Mouse (Mus musculus) liver, embryonic 16.5 days (tissue): Measurements from ENCODE around the gene Wdr25. TPM values are rescaled to one million over a fixed set of nuclear protein-coding genes. Genes with fewer than 3 reads are reported as not detected.

Source experiments
- ATAC-seq: fragments of 200-750 bp; cut with Nextera tagmentation; 2 replicates; pipeline ENCODE4 v1.8.0; 2017; ENCODE audit warnings: low read depth, mild to moderate bottlenecking, moderate number of reproducible peaks, moderate library complexity
- H3K27ac ChIP-seq: fragments of 300-500 bp; sonication (generic); 2 replicates; pipeline ENCODE4 v1.5.1; 2014; ENCODE audit warnings: mild to moderate bottlenecking, low read length
- H3K27me3 ChIP-seq: fragments of 300-500 bp; sonication (generic); 2 replicates; pipeline ENCODE4 v1.6.1; 2014; ENCODE audit warnings: low read depth, low read length, mixed read lengths; ENCODE audit not compliant: control insufficient read depth, insufficient read depth
- H3K36me3 ChIP-seq: fragments of 300-500 bp; sonication (generic); 2 replicates; pipeline ENCODE4 v1.6.1; 2014; ENCODE audit warnings: mild to moderate bottlenecking; ENCODE audit not compliant: control insufficient read depth, insufficient read depth
- H3K4me1 ChIP-seq: fragments of 300-500 bp; sonication (generic); 2 replicates; pipeline ENCODE4 v1.6.1; 2014; ENCODE audit warnings: low read depth, low read length, mixed read lengths; ENCODE audit not compliant: control insufficient read depth
- H3K4me2 ChIP-seq: fragments of 300-500 bp; sonication (generic); 2 replicates; pipeline ENCODE4 v1.6.1; 2014; ENCODE audit warnings: low read depth, low read length, mixed read lengths
- H3K4me3 ChIP-seq: fragments of 300-500 bp; sonication (generic); 2 replicates; pipeline ENCODE4 v1.5.1; 2014; ENCODE audit warnings: low read depth, mild to moderate bottlenecking, low read length
- H3K9ac ChIP-seq: fragments of 300-500 bp; sonication (generic); 2 replicates; pipeline ENCODE4 v1.6.1; 2014; ENCODE audit warnings: low read depth, low read length
- H3K9me3 ChIP-seq: fragments of 300-500 bp; sonication (generic); replicated peaks from 2 replicates; pipeline ENCODE4 v1.6.1; 2016; ENCODE audit warnings: low read length; ENCODE audit not compliant: control insufficient read depth
- WGBS: fragments of 180-500 bp; shearing (Covaris S2); extraction: QIAGEN DNeasy Blood & Tissue Kit; methylation state at CpG from one replicate; pipeline ENCODE4 v1.1.7; 2014; ENCODE audit not compliant: insufficient replicate concordance; 5-methylcytosine and 5-hydroxymethylcytosine counted together
- polyA plus RNA-seq: library from polyadenylated mRNA; unstranded; fragments of >200 nt; fragmentation: Nextera tagmentation; extraction: Ambion mirVana; gene quantifications from 2 replicates; pipeline ENCODE4 v1.2.1, GENCODE M21; 2015

The Wdr25 gene
- polyA plus RNA-seq, 1 experiment from 2014 or later, result 1.3 TPM

- WGBS, result 77% methylated on average over 8 of the region's 8 CpGs
- no peak for ATAC-seq
- H3K9ac ChIP-seq, result no peak overlapping the region
- H3K4me1 ChIP-seq, result no peaks in the 10 kb centered on the region; the same call in 1 of the 2 replicates
- no peaks in the 10 kb centered on the region for H3K36me3 ChIP-seq
- no peaks in the 10 kb centered on the region for H3K27me3 ChIP-seq
- H3K27ac ChIP-seq, result no peak overlapping the region
- H3K9me3 ChIP-seq, result no peaks in the 10 kb centered on the region
- no peak overlapping the region for H3K4me3 ChIP-seq
- H3K4me2 ChIP-seq, result no peak overlapping the region
These were observed 10.8 kb downstream of the Wdr25 start for GRCm38 (mm10) chr12:108904276-108904653.

GRCm38 (mm10) chr12:108905620-108906302 lies 12.3 kb downstream of the Wdr25 start:
- H3K9ac ChIP-seq, result no peak overlapping the region
- H3K4me1 ChIP-seq, result no peaks in the 10 kb centered on the region; the same call in 1 of the 2 replicates
- H3K4me3 ChIP-seq, result no peak overlapping the region
- H3K9me3 ChIP-seq, result no peaks in the 10 kb centered on the region
- no peak overlapping the region for H3K4me2 ChIP-seq
- H3K27ac ChIP-seq, result no peak overlapping the region
- WGBS, result 69% methylated on average over 14 of the region's 14 CpGs
- no peaks in the 10 kb centered on the region for H3K27me3 ChIP-seq
- H3K36me3 ChIP-seq, result no peaks in the 10 kb centered on the region
- ATAC-seq, result no peak

GRCm38 (mm10) chr12:108906398-108906797 lies 13.0 kb downstream of the Wdr25 start:
- Histone ChIP-seq H3K9me3 (no peaks in the 10 kb centered on the region), H3K4me2 (no peak overlapping the region), H3K4me1 (no peaks in the 10 kb centered on the region; the same call in 1 of the 2 replicates), H3K9ac (no peak overlapping the region), H3K27ac (no peak overlapping the region), H3K36me3 (no peaks in the 10 kb centered on the region), H3K27me3 (no peaks in the 10 kb centered on the region), H3K4me3 (no peak overlapping the region)
- 72% methylated on average over 12 of the region's 12 CpGs for WGBS
- ATAC-seq, result no peak

- H3K27ac ChIP-seq, result no peak overlapping the region
- WGBS, result 79% methylated on average over 8 of the region's 8 CpGs
- ATAC-seq, result no peak
These were observed 16.5 kb downstream of the Wdr25 start for GRCm38 (mm10) chr12:108909846-108910433.

GRCm38 (mm10) chr12:108912442-108912841 lies 19.0 kb downstream of the Wdr25 start:
- no peaks in the 10 kb centered on the region; the same call in 1 of the 2 replicates for H3K4me1 ChIP-seq
- H3K36me3 ChIP-seq, result no peaks in the 10 kb centered on the region
- no peak for ATAC-seq
- WGBS, result 77% methylated on average over 2 of the region's 2 CpGs
- no peak overlapping the region for H3K4me2 ChIP-seq
- no peak overlapping the region; the same call in 1 of the 2 replicates for H3K27ac ChIP-seq
- H3K9me3 ChIP-seq, result no peaks in the 10 kb centered on the region
- H3K27me3 ChIP-seq, result no peaks in the 10 kb centered on the region
- H3K4me3 ChIP-seq, result no peak overlapping the region
- H3K9ac ChIP-seq, result no peak overlapping the region

More at GRCm38 (mm10) chr12:108909846-108910433, 16.5 kb downstream of the Wdr25 start:
- no peak overlapping the region for H3K9ac ChIP-seq
- no peaks in the 10 kb centered on the region for H3K9me3 ChIP-seq
- no peaks in the 10 kb centered on the region for H3K36me3 ChIP-seq
- no peaks in the 10 kb centered on the region; the same call in 1 of the 2 replicates for H3K4me1 ChIP-seq
- no peak overlapping the region for H3K4me3 ChIP-seq
- H3K27me3 ChIP-seq, result no peaks in the 10 kb centered on the region
- no peak overlapping the region for H3K4me2 ChIP-seq

- 63% methylated on average over 3 of the region's 3 CpGs for WGBS
- no peak for ATAC-seq
- H3K27ac ChIP-seq, result no peak overlapping the region
These were observed 20.8 kb downstream of the Wdr25 start for GRCm38 (mm10) chr12:108914198-108914597.

GRCm38 (mm10) chr12:108914709-108915340 lies 21.4 kb downstream of the Wdr25 start:
- no peak overlapping the region for H3K27ac ChIP-seq
- H3K9ac ChIP-seq, result no peak overlapping the region
- H3K9me3 ChIP-seq, result no peaks in the 10 kb centered on the region
- H3K4me2 ChIP-seq, result no peak overlapping the region
- 46% methylated on average over 12 of the region's 12 CpGs for WGBS
- H3K4me3 ChIP-seq, result no peak overlapping the region
- no peak for ATAC-seq
- H3K27me3 ChIP-seq, result no peaks in the 10 kb centered on the region
- no peaks in the 10 kb centered on the region for H3K36me3 ChIP-seq
- H3K4me1 ChIP-seq, result no peaks in the 10 kb centered on the region; the same call in 1 of the 2 replicates

More at GRCm38 (mm10) chr12:108914198-108914597, 20.8 kb downstream of the Wdr25 start:
- Histone ChIP-seq H3K36me3 (no peaks in the 10 kb centered on the region), H3K9me3 (no peaks in the 10 kb centered on the region), H3K27me3 (no peaks in the 10 kb centered on the region), H3K4me1 (no peaks in the 10 kb centered on the region; the same call in 1 of the 2 replicates), H3K4me2 (no peak overlapping the region), H3K4me3 (no peak overlapping the region), H3K9ac (no peak overlapping the region)

GRCm38 (mm10) chr12:108915893-108916292 lies 22.5 kb downstream of the Wdr25 start:
- Histone ChIP-seq H3K4me1 (no peaks in the 10 kb centered on the region; the same call in 1 of the 2 replicates), H3K27ac (no peak overlapping the region), H3K4me3 (no peak overlapping the region), H3K36me3 (no peaks in the 10 kb centered on the region), H3K4me2 (no peak overlapping the region), H3K9me3 (no peaks in the 10 kb centered on the region), H3K27me3 (no peaks in the 10 kb centered on the region), H3K9ac (no peak overlapping the region)
- no peak for ATAC-seq
- 65% methylated on average over 6 of the region's 6 CpGs for WGBS
